Mouse (Mus musculus): ENCODE data around the gene Ints13. TPM values are rescaled to one million over a fixed set of nuclear protein-coding genes. Genes with fewer than 3 reads are reported as not detected.

Gene Ints13
- total RNA-seq, 2 experiments from 2014 or later = 32.1 to 37.3 TPM

Other genes starting within 250 kb of the Ints13 start
- gene Itpr2, start 75.6 kb downstream of the Ints13 start, total RNA-seq (2021) = 10 to 100 TPM; 38.2 to 47.8 TPM
- gene Fgfr1op2, start 632 bp downstream of the Ints13 start, total RNA-seq (2021) = 100 to 1,000 TPM; 100 to 113 TPM
- gene Med21, start 64.7 kb upstream of the Ints13 start, total RNA-seq (2021) = 10 to 100 TPM; 64.9 to 68.6 TPM
- gene Tm7sf3, start 65.0 kb upstream of the Ints13 start, total RNA-seq (2021) = 10 to 100 TPM; 35.0 to 46.7 TPM
- 10 to 100 TPM; 17.7 to 22.4 TPM for gene Stk38l, start 147.2 kb upstream of the Ints13 start, total RNA-seq (2021)
- gene Arntl2, start 218.2 kb upstream of the Ints13 start, total RNA-seq (2021) = 1 to 10 TPM; 1.7 to 2.7 TPM

Data from adrenal gland, postnatal 36 days (tissue).